Mouse (Mus musculus) small intestine, adult 2 months (tissue): ENCODE measurements around the gene Chrna4.

Source experiments
- CTCF ChIP-seq: fragments of 200-500 bp; IDR thresholded peaks from 2 replicates; pipeline ENCODE4 v1.5.1; 2012; ENCODE audit warnings: low read depth, mild to moderate bottlenecking, control low read depth, inconsistent platforms, low read length, moderate library complexity, mixed read lengths; ENCODE audit not compliant: insufficient replicate concordance, insufficient read length; ENCODE audit errors: extremely low read depth
- POLR2A ChIP-seq: fragments of 200-500 bp; IDR thresholded peaks from 2 replicates; pipeline ENCODE4 v1.6.1; 2012; ENCODE audit warnings: low read depth, mild to moderate bottlenecking, control low read depth, inconsistent platforms, low read length, moderate library complexity

GRCm38 (mm10) chr2:181070136-181070535, 26.8 kb upstream of the Chrna4 start:
- TF ChIP-seq POLR2A (no peak), CTCF (no peak)
